Mouse (Mus musculus) cerebellum, adult 2 months (tissue): ENCODE data around the gene Cxcl10.

ENCODE experiments used
- CTCF ChIP-seq: fragments of 200-500 bp; IDR thresholded peaks from 2 replicates; pipeline ENCODE4 v1.5.1; 2011; ENCODE audit warnings: low read depth, mild to moderate bottlenecking, control low read depth, low read length, moderate library complexity, borderline replicate concordance; ENCODE audit not compliant: insufficient read depth
- POLR2A ChIP-seq: fragments of 200-500 bp; IDR thresholded peaks from 2 replicates; pipeline ENCODE4 v1.6.1; 2011; ENCODE audit warnings: low read length, control low read depth, borderline replicate concordance; ENCODE audit not compliant: insufficient read depth

DNA sequence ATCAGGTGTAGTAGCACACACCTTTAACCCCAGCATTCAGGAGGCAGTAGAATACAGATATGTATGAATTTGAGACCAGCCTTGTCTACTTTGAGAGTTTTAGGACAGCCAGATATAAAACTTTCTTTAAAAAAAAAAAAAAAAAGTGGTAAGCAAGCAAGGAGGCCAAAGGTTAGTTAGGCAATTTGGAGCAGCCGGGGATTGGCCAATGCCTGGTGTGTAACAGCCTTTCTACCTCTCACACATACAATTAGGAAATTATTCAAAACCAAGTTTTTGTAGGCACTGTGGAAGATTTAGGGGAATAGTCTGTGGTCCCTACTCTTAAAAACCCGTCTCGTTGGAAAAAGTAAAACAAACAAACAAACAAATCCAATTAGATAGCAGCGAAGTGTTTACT is 26.1 kb downstream of the Cxcl10 start:
- TF ChIP-seq POLR2A, result no peak
- TF ChIP-seq CTCF, result no peak
